Mouse (Mus musculus) bone marrow macrophage, adult 2 months (primary cell): ENCODE results near the gene Ext2.

ENCODE experiments used
- CTCF ChIP-seq: IDR thresholded peaks from 2 replicates; pipeline ENCODE4 v1.5.1; 2012; ENCODE audit warnings: low read depth, mild to moderate bottlenecking, low read length, moderate library complexity
- POLR2A ChIP-seq: IDR thresholded peaks from 2 replicates; pipeline ENCODE4 v1.6.1; 2012; ENCODE audit warnings: mild to moderate bottlenecking, low read depth, low read length, borderline replicate concordance

DNA sequence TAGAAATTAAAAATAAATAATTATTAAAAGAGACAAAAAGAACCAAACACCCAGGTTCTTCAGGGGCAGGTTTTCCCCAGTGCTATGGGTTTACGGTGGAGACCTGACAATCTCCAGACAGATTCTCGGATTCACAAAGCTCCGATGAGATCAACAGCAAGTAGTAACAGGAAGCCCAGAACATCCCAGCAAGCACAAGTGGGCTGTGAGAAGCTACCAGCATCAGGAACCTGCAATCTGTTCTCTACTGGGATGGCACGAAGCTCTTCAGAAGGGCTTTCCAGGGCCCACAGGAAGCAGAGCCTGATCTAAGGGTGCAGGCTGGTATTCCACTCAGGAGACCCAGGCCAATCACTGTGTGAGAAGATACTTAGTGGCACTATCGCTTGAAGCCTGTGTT, 33.8 kb downstream of the Ext2 start:
- no peak for TF ChIP-seq CTCF
- no peak for TF ChIP-seq POLR2A
